ENCODE assay signal across 8 mouse cellular contexts in the genomic region with DNA sequence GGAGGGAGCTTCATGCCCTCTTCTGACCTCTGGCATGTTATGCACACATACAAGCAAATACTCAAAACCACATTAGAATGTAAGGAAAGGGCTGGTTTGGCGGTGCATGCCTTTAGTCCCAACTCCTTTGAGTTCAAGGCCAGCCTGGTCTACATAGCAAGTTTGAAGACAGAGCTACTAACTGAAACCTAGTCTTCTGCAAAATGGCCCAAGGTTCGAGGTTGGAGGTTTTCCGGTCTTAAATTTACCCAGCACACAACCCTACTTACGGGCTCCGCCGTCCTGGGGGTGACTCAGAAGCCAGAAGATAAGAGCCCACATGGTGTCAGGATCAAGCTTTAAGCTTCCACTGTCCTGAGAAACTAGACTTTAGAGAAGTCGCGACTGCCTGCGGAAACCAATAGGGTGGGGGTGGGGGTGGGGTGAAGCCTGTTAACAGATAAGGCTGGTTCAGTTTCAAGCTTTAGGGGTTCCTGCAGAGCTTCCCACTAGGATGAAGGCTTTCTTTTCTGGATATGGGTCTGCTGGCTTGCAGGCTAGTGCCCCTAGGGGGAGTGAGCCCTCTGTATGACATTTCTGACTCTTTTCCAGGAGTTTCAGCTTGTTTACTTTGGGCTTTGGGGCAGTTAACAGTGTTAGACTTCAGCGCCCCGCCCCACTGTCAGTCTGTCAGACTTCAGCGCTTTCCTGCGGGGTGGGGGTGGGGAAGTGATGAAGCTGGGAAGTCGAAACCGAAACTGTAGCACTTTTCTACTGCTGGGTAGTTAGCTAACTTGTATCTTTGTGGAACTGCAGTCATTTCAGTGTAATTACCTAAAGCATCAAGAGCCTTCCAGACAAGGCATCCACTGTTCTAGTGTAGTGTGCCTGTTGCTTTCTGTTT. TPM values are rescaled to one million over a fixed set of nuclear protein-coding genes. Genes with fewer than 3 reads are reported as not detected.
A peak's percentile ranks its signal among the peaks of the same experiment; 100 is the strongest.
DNase-seq lines count a peak whose midpoint lies in the region; ATAC-seq lines count a peak whose summit lies in the region.

H2-T24 (minus strand) TSS at position 370 of the 883 bp plus-strand sequence.

- no peak within 1 kb of the TSS for H3K9ac ChIP-seq in hindbrain, embryonic 15.5 days
- peak within 1 kb of the TSS; percentile 37 for H3K9ac ChIP-seq in liver, embryonic 11.5 days (ENCODE audit: low read depth, low read length)

- H3K9me3 ChIP-seq in erythroblast, embryonic 14.5 days (ENCODE audit: control insufficient read depth, low read length): no peaks in the 10 kb centered on the region
- H3K9me3 ChIP-seq in hindbrain, embryonic 15.5 days: no peaks in the 10 kb centered on the region
- H3K9me3 ChIP-seq in liver, embryonic 11.5 days (ENCODE audit: control insufficient read depth, low read length): peaks cover 5% of the 10 kb centered on the region; the same call in 1 of the 2 replicates

- H3K27ac ChIP-seq in hindbrain, embryonic 15.5 days (replicated peaks): no peak within 1 kb of the TSS
- H3K27ac ChIP-seq in liver, embryonic 11.5 days (ENCODE audit: low read depth, low read length): peak within 1 kb of the TSS; percentile 84

- no peaks in the 10 kb centered on the region for H3K27me3 ChIP-seq in erythroblast, embryonic 14.5 days (ENCODE audit: control insufficient read depth)
- no peaks in the 10 kb centered on the region for H3K27me3 ChIP-seq in hindbrain, embryonic 15.5 days
- H3K27me3 ChIP-seq in liver, embryonic 11.5 days (replicated peaks; ENCODE audit: control insufficient read depth, insufficient read depth, low read length): no peaks in the 10 kb centered on the region

- no peak for ATAC-seq in hindbrain, embryonic 15.5 days (ENCODE audit: low FRiP score, low read depth)
- peak; percentile 79 for ATAC-seq in liver, embryonic 11.5 days (replicated peaks; ENCODE audit: low FRiP score)

- H3K4me1 ChIP-seq in erythroblast, embryonic 14.5 days (ENCODE audit: control insufficient read depth): peaks cover 87% of the 10 kb centered on the region
- H3K4me1 ChIP-seq in hindbrain, embryonic 15.5 days (replicated peaks): no peaks in the 10 kb centered on the region
- H3K4me1 ChIP-seq in liver, embryonic 11.5 days (replicated peaks; ENCODE audit: control insufficient read depth, insufficient read depth, low read length): peaks cover 18% of the 10 kb centered on the region

- DNase-seq in CD4-positive, CD25-positive, alpha-beta regulatory T cell, adult 2 months (ENCODE audit: low read depth, low spot score): peak; percentile 93
- peak; percentile 93 for DNase-seq in ZHBTc4 (ENCODE audit: low read depth, low spot score)
- peak; percentile 69 for DNase-seq in liver, embryonic 11.5 days (ENCODE audit: low spot score)
- DNase-seq in natural killer cell, adult 2 months (ENCODE audit: low spot score in 2 of 2): peak; percentile 80 to 86
- peak; percentile 86 for DNase-seq in thymus, postnatal 25 days
- no peak for DNase-seq in left cerebral cortex, adult 8-10 months (ENCODE audit: low spot score in 2 of 2)

- peaks cover 50% of the 10 kb centered on the region for H3K36me3 ChIP-seq in erythroblast, embryonic 14.5 days (ENCODE audit: control insufficient read depth)
- H3K36me3 ChIP-seq in hindbrain, embryonic 15.5 days: no peaks in the 10 kb centered on the region
- H3K36me3 ChIP-seq in liver, embryonic 11.5 days (ENCODE audit: control insufficient read depth, insufficient read depth, low read length): peaks cover 2% of the 10 kb centered on the region; the same call in 1 of the 2 replicates

- H3K4me2 ChIP-seq in hindbrain, embryonic 15.5 days: peak within 1 kb of the TSS; percentile 11; the same call in 1 of the 2 replicates
- peak within 1 kb of the TSS; percentile 64 for H3K4me2 ChIP-seq in liver, embryonic 11.5 days

- WGBS in hindbrain, embryonic 15.5 days: 53% methylated on average over 15 of the region's 15 CpGs
- 20% methylated on average over 15 of the region's 15 CpGs for WGBS in liver, embryonic 11.5 days

- H3K4me3 ChIP-seq in erythroblast, embryonic 14.5 days (replicated peaks): peak within 1 kb of the TSS; percentile 80
- H3K4me3 ChIP-seq in hindbrain, embryonic 15.5 days: no peak within 1 kb of the TSS
- H3K4me3 ChIP-seq in liver, embryonic 11.5 days (ENCODE audit: low read depth, low read length): peak within 1 kb of the TSS; percentile 36

RNA-seq across cellular contexts. Expression of gene H2-T24, which starts in this region (rescaled TPM):
- polyA plus RNA-seq in erythroblast, embryonic 14.5 days (2012): 0.91 and 0.98 TPM in 2 replicates
- polyA plus RNA-seq in hindbrain, embryonic 15.5 days (2015; fragmentation: Nextera tagmentation; extraction: Ambion mirVana): 9.0 and 9.9 TPM in 2 replicates
- polyA plus RNA-seq in liver, embryonic 11.5 days (2014; fragmentation: Nextera tagmentation; extraction: Ambion mirVana): 3.1 and 3.5 TPM in 2 replicates
- 1 to 10 TPM; 1.1 to 3.3 (median 1.6) TPM for total RNA-seq in left cerebral cortex, adult 8-10 months (2022)

Comparison
In these comparisons a context has a peak if more than half of its experiments do, and no peak if none do; other contexts are left out.
1. DNase-seq: peak in CD4-positive, CD25-positive, alpha-beta regulatory T cell, adult 2 months (single experiment), ZHBTc4 (single experiment), liver, embryonic 11.5 days (single experiment), natural killer cell, adult 2 months (2 of 2) and thymus, postnatal 25 days (single experiment); none in left cerebral cortex, adult 8-10 months (0 of 2).